Mouse (Mus musculus) adrenal gland, postnatal 0 days (tissue): ENCODE data around the gene Olfr465-ps1. TPM values are rescaled to one million over a fixed set of nuclear protein-coding genes. Genes with fewer than 3 reads are reported as not detected.

Source experiments
- polyA plus RNA-seq: library from polyadenylated mRNA; unstranded; fragments of >200 nt; fragmentation: Nextera tagmentation; extraction: Ambion mirVana; gene quantifications from 2 replicates; pipeline ENCODE4 v1.2.1, GENCODE M21; 2015

Gene Olfr465-ps1
- not detected in 2 replicates for polyA plus RNA-seq

GRCm38 (mm10) chr13:65137789-65138188, at the start of gene Olfr465-ps1:
Gene Olfr465-ps1, plus strand, starts transcription at chr13:65138089.

DNA sequence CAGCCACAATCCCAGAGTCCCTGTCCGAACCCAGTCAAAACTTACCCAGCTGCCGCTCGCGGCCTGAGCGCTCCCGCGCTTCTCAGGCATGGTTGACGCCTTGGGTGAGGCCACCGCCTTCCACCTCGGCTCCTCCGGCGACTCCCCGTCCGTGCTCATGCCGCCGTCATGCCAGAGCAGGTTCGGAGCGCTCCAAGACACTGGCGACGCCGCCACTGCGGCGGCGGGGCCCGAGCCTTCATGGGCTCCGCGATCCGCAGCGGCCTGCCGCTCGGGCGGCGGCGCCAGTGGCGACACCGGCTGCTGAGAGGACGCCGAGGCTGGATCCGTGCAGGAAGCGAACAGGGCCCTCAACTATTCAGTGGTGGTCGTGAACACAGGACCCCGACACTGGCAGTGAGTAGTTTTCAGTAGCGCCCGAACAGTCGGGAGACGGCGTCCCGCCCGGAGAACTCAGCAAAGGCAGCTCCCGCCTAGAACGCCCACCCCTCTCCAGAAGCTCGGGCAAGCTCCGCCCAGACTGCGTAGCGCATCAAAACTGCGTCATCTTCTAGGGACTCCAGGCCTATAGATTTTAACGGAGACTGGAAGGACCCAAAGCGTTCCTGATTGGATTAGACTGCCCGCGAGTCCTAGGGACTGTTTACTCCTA, 25.3 kb upstream of the Olfr465-ps1 start, which contains the start of gene Mfsd14b:
Gene Mfsd14b, minus strand, starts transcription at position 517 of the 652 bp plus-strand sequence.

GRCm38 (mm10) chr13:65149940-65150339, 12.1 kb downstream of the Olfr465-ps1 start, which contains the start of gene Olfr466:
Gene Olfr466, plus strand, starts transcription at chr13:65150240.

Other genes with a start within 250 kb of the Olfr465-ps1 start
- 0.03 and 0.14 TPM in 2 replicates for gene Cntnap3, start 234.1 kb upstream of the Olfr465-ps1 start, polyA plus RNA-seq
- not detected in 2 replicates for gene Spata31, start 220.7 kb upstream of the Olfr465-ps1 start, polyA plus RNA-seq
- not detected in 2 replicates for gene Spata31d1c, start 105.0 kb upstream of the Olfr465-ps1 start, polyA plus RNA-seq
- not detected in 2 replicates for gene Prss47, start 85.3 kb upstream of the Olfr465-ps1 start, polyA plus RNA-seq
- gene Mfsd14b, start 25.1 kb upstream of the Olfr465-ps1 start, polyA plus RNA-seq = 28.7 and 43.6 TPM in 2 replicates
- not detected in 2 replicates for gene Olfr466, start 12.2 kb downstream of the Olfr465-ps1 start, polyA plus RNA-seq
- gene Nlrp4f, start 67.9 kb downstream of the Olfr465-ps1 start, polyA plus RNA-seq = not detected in 2 replicates
- gene Gm10775, start 121.5 kb downstream of the Olfr465-ps1 start, polyA plus RNA-seq = not detected in 2 replicates
- 4.2 and 6.1 TPM in 2 replicates for gene Zfp369, start 140.7 kb downstream of the Olfr465-ps1 start, polyA plus RNA-seq